ENCODE assay signal across 8 mouse cellular contexts in genomic region chr11:95914571-95914991, GRCm38 (mm10). TPM values are rescaled to one million over a fixed set of nuclear protein-coding genes. Genes with fewer than 3 reads are reported as not detected.
A peak's percentile ranks its signal among the peaks of the same experiment; 100 is the strongest.
DNase-seq lines count a peak whose midpoint lies in the region; ATAC-seq and TF ChIP-seq lines count a peak whose summit lies in the region.

Gene B4galnt2, minus strand, starts transcription at chr11:95914891.

- DNase-seq in heart, adult 18-20 months, result no peak
- DNase-seq in ES-CJ7 (ENCODE audit: low read depth, low spot score), result peak; percentile 34
- peak; percentile 60 for DNase-seq in forebrain, embryonic 11.5 days (ENCODE audit: low spot score)
- peak; percentile 30 for DNase-seq in mesoderm, embryonic 11.5 days (ENCODE audit: low read depth, low spot score)
- no peak for DNase-seq in gastrocnemius, adult 18-20 months (ENCODE audit: low spot score)

- H3K36me3 ChIP-seq in heart, embryonic 13.5 days, result no peaks in the 10 kb centered on the region
- H3K36me3 ChIP-seq in forebrain, embryonic 11.5 days (ENCODE audit: control insufficient read depth, insufficient read depth, low read length), result no peaks in the 10 kb centered on the region
- H3K36me3 ChIP-seq in kidney, embryonic 15.5 days, result no peaks in the 10 kb centered on the region
- H3K36me3 ChIP-seq in testis, adult 2 months (ENCODE audit: control insufficient read depth, insufficient read depth, low read length), result no peaks in the 10 kb centered on the region

- H3K4me1 ChIP-seq in heart, embryonic 13.5 days, result peaks cover 24% of the 10 kb centered on the region
- H3K4me1 ChIP-seq in forebrain, embryonic 11.5 days (replicated peaks; ENCODE audit: control insufficient read depth, insufficient read depth, low read length), result peaks cover 8% of the 10 kb centered on the region
- H3K4me1 ChIP-seq in kidney, embryonic 15.5 days, result peaks cover 22% of the 10 kb centered on the region
- H3K4me1 ChIP-seq in testis, adult 2 months (ENCODE audit: control insufficient read depth, insufficient read depth, low read length), result peaks cover 11% of the 10 kb centered on the region

- TF ChIP-seq CTCF in testis, adult 2 months (IDR thresholded peaks at IDR 0.05; ENCODE audit: control insufficient read depth, insufficient read depth, insufficient replicate concordance, low read depth, low read length), result no peak

- no peaks in the 10 kb centered on the region for H3K9me3 ChIP-seq in heart, embryonic 13.5 days
- H3K9me3 ChIP-seq in forebrain, embryonic 11.5 days (ENCODE audit: control insufficient read depth, low read length), result no peaks in the 10 kb centered on the region
- H3K9me3 ChIP-seq in kidney, embryonic 15.5 days (replicated peaks), result no peaks in the 10 kb centered on the region

- no peak for ATAC-seq in heart, embryonic 13.5 days (ENCODE audit: extremely low read depth, insufficient number of reproducible peaks, low FRiP score, low TSS enrichment)
- no peak for ATAC-seq in forebrain, embryonic 11.5 days (replicated peaks; ENCODE audit: low FRiP score)
- no peak for ATAC-seq in kidney, embryonic 15.5 days (replicated peaks; ENCODE audit: low FRiP score)

- H3K27me3 ChIP-seq in heart, embryonic 13.5 days (replicated peaks), result peaks cover 89% of the 10 kb centered on the region
- H3K27me3 ChIP-seq in forebrain, embryonic 11.5 days (ENCODE audit: control insufficient read depth, insufficient read depth, low read length), result peaks cover 47% of the 10 kb centered on the region
- peaks cover 92% of the 10 kb centered on the region for H3K27me3 ChIP-seq in kidney, embryonic 15.5 days
- no peaks in the 10 kb centered on the region; the same call in 1 of the 2 replicates for H3K27me3 ChIP-seq in testis, adult 2 months (ENCODE audit: control insufficient read depth, insufficient read depth, low read length)

- H3K27ac ChIP-seq in heart, embryonic 13.5 days (replicated peaks), result no peak within 1 kb of the TSS
- no peak within 1 kb of the TSS for H3K27ac ChIP-seq in forebrain, embryonic 11.5 days (ENCODE audit: low read depth, low read length)
- no peak within 1 kb of the TSS for H3K27ac ChIP-seq in kidney, embryonic 15.5 days
- H3K27ac ChIP-seq in testis, adult 2 months (ENCODE audit: control insufficient read depth, insufficient read depth, low read depth, low read length), result no peak within 1 kb of the TSS

- peak within 1 kb of the TSS; percentile 55 for H3K9ac ChIP-seq in heart, embryonic 13.5 days
- H3K9ac ChIP-seq in forebrain, embryonic 11.5 days (ENCODE audit: low read length), result no peak within 1 kb of the TSS; the same call in 1 of the 2 replicates
- H3K9ac ChIP-seq in kidney, embryonic 15.5 days, result peak within 1 kb of the TSS; percentile 11; the same call in 1 of the 2 replicates

- no peak for TF ChIP-seq POLR2A in testis, adult 2 months (IDR thresholded peaks at IDR 0.05; ENCODE audit: control insufficient read depth, low read depth, low read length)

- WGBS in heart, embryonic 13.5 days, result 2% methylated on average over 35 of the region's 35 CpGs
- WGBS in forebrain, embryonic 11.5 days, result under 1% methylated on average over 35 of the region's 35 CpGs
- WGBS in kidney, embryonic 15.5 days, result under 1% methylated on average over 35 of the region's 35 CpGs

- peak within 1 kb of the TSS; percentile 43 for H3K4me3 ChIP-seq in heart, embryonic 13.5 days
- H3K4me3 ChIP-seq in forebrain, embryonic 11.5 days (ENCODE audit: low read depth, low read length), result peak within 1 kb of the TSS; percentile 20
- peak within 1 kb of the TSS; percentile 37 for H3K4me3 ChIP-seq in kidney, embryonic 15.5 days (replicated peaks)
- peak within 1 kb of the TSS; percentile 52 for H3K4me3 ChIP-seq in testis, adult 2 months (ENCODE audit: control insufficient read depth, low read depth, low read length)

- peak within 1 kb of the TSS; percentile 69 for H3K4me2 ChIP-seq in heart, embryonic 13.5 days
- H3K4me2 ChIP-seq in forebrain, embryonic 11.5 days (ENCODE audit: low read depth, low read length, severe bottlenecking), result peak within 1 kb of the TSS; percentile 34
- peak within 1 kb of the TSS; percentile 59 for H3K4me2 ChIP-seq in kidney, embryonic 15.5 days

RNA-seq across cellular contexts. Expression of gene B4galnt2, which starts in this region (rescaled TPM):
- polyA plus RNA-seq in heart, embryonic 13.5 days (2015; fragmentation: Nextera tagmentation; extraction: Ambion mirVana), result 0.21 TPM in 1 of 2 replicates, not detected in the other
- not detected for total RNA-seq in heart, adult 18-20 months (2021)
- 0.25 TPM in 1 of 2 replicates, not detected in the other for polyA plus RNA-seq in forebrain, embryonic 11.5 days (2014; fragmentation: Nextera tagmentation; extraction: Ambion mirVana)
- 1.4 TPM in 2 replicates for polyA plus RNA-seq in kidney, embryonic 15.5 days (2015; fragmentation: Nextera tagmentation; extraction: Ambion mirVana)
- polyA plus RNA-seq in testis, adult 2 months (2012; rRNA removed), result 0.35 and 0.77 TPM in 2 replicates
- total RNA-seq in gastrocnemius, adult 18-20 months (2021), result not detected

Comparison
In these comparisons a context has a peak if more than half of its experiments do, and no peak if none do; other contexts are left out.
1. Peak in DNase-seq, H3K4me3 ChIP-seq and H3K4me2 ChIP-seq in forebrain, embryonic 11.5 days; RNA of the gene not detected or under 1 TPM.
2. DNase-seq: peak in ES-CJ7 (single experiment) and mesoderm, embryonic 11.5 days (single experiment); none in heart, adult 18-20 months (0 of 2) and gastrocnemius, adult 18-20 months (single experiment).
3. Peak in every context shown above with its lines, with median percentiles within 50 percentile points of each other: H3K4me2 ChIP-seq and H3K4me3 ChIP-seq.